Mouse (Mus musculus) stomach, postnatal 0 days (tissue): ENCODE results near the gene Ccdc47.

Source experiments
- CTCF ChIP-seq: IDR thresholded peaks from 2 replicates; pipeline ENCODE4 v1.5.1; 2016; ENCODE audit warnings: antibody characterized with exemption, low read depth, mild to moderate bottlenecking, moderate library complexity
- EP300 ChIP-seq: optimal IDR thresholded peaks from 2 replicates; pipeline ENCODE3; 2016; ENCODE audit warnings: antibody characterized with exemption

DNA sequence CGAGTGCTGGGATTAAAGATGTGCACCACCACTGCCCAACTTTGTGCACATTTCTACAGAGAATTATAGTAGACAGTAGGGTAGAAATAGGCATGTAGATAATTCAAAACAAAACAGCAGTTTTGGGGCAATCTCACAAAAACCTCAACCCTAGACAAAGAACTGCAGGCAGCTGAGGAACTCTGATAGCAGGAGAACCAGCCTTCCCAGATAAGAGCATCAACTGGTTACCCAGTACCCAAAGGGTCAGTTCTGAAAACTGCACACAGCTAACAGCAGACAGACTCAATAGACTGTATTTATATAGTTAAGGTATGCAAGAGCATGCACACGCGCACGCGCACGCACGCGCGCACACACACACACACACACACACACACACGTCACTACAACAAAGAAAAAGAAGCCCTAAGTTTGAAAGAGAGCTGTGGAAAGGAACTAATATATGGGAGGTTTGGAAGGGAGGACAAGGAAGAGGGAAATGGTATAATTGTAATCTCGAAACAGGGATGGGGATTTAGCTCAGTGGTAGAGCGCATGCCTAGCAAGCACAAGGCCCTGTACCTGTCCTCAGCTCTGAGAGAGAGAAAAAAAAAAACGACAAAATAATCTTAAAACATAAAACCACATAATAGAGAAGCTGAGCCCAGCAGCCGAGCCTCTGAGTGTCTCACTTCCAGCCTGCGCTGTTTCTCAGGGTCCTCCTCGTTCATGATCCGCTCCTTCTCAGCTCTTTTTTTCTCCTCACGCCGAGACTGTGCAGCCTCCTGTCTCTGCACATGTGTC lies 14.6 kb downstream of the Ccdc47 start:
- TF ChIP-seq CTCF (no peak), EP300 (no peak)
